In the genomic region with DNA sequence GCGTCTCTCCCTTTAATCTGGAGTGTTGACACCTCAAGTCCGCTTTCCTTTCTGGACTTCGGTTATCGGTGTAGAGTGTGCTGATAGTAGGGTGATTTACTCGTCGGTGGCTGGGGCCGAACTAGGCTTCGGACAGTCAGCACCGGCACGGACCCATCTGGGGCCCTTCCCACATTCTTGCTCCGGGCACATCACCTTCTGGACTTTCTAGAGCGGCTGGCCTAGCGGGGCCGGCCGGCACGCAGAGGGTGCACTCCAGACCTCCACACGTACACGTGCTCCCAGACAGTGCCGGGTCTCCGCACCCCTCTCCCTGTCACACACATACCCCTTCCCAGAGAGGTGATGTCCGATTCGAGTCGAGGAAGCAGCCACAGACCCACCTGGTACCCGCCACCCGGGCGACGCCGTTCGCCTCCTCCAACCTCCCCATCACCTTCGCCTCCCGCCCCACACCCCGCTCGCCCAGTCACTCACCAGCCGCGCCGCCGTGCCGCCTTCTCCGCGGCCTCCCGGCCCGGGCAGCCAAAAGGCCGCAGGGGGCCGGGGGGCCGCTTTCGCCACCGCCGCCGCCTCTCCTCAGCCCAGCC, we compare ENCODE assay signal across 8 mouse cellular contexts. TPM values are rescaled to one million over a fixed set of nuclear protein-coding genes. Genes with fewer than 3 reads are reported as not detected.
A peak's percentile ranks its signal among the peaks of the same experiment; 100 is the strongest.
DNase-seq lines count a peak whose midpoint lies in the region; ATAC-seq and TF ChIP-seq lines count a peak whose summit lies in the region.

No protein-coding gene starts in this region.

- H3K79me2 ChIP-seq in CH12.LX (replicated peaks; ENCODE audit: control insufficient read depth, extremely low read depth, insufficient read depth, poor library complexity, severe bottlenecking) = peaks cover 33% of the 10 kb centered on the region

- dilution Hi-C loops in CH12.LX (cut with MboI; ENCODE audit: extremely low pct_ligation_motif_present, extremely low pct_unique_long_range_greater_than_20kb, low sequenced_read_pairs) = no loop called here

- no peak for TF ChIP-seq EP300 in CH12.LX (IDR thresholded peaks at IDR 0.05; ENCODE audit: low read length)
- no peak for TF ChIP-seq EP300 in lung, postnatal 0 days (IDR thresholded peaks at IDR 0.05)

- peak overlapping the region; percentile 93 for H3K9ac ChIP-seq in CH12.LX (ENCODE audit: insufficient read depth, low read depth)
- H3K9ac ChIP-seq in lung, postnatal 0 days (replicated peaks; ENCODE audit: low read depth) = peak overlapping the region; percentile 93

- under 1% methylated on average over 49 of the region's 49 CpGs for WGBS in forebrain, embryonic 10.5 days
- WGBS in lung, postnatal 0 days = under 1% methylated on average over 34 of the region's 49 CpGs

- TF ChIP-seq RAD21 in CH12.LX (IDR thresholded peaks at IDR 0.05; ENCODE audit: low read depth, low read length) = no peak

- peak overlapping the region; percentile 40 for H3K4me2 ChIP-seq in CH12.LX (ENCODE audit: insufficient read depth, low read depth, poor library complexity, severe bottlenecking)
- H3K4me2 ChIP-seq in lung, postnatal 0 days (replicated peaks; ENCODE audit: low read depth, low read length) = peak overlapping the region; percentile 86

- no peak for TF ChIP-seq POLR2A in CH12.LX (IDR thresholded peaks at IDR 0.05; ENCODE audit: low read depth, low read length)

- 0 out of 2 replicates have a peak overlapping the region, but pooled peaks have one; percentile 5 for H3K27ac ChIP-seq in CH12.LX (ENCODE audit: insufficient read depth, low read depth)
- peak overlapping the region; percentile 96 for H3K27ac ChIP-seq in forebrain, embryonic 10.5 days
- H3K27ac ChIP-seq in lung, postnatal 0 days (ENCODE audit: low read length) = peak overlapping the region; percentile 95

- peak; percentile 32 for ATAC-seq in lung, postnatal 0 days

- peak overlapping the region; percentile 78 to 94 (median 82) for H3K4me3 ChIP-seq in CH12.LX (replicated peaks in 1 of 3; ENCODE audit: low read depth in 2 of 3, low read length in 2 of 3, poor library complexity in 1 of 3)
- peak overlapping the region; percentile 95 for H3K4me3 ChIP-seq in forebrain, embryonic 10.5 days
- H3K4me3 ChIP-seq in lung, postnatal 0 days (ENCODE audit: low read depth, low read length) = peak overlapping the region; percentile 98

- intact Hi-C loops in heart, postnatal 14 days (cut with DNase I) = no loop called here

- TF ChIP-seq CTCF in CH12.LX (conservative IDR thresholded peaks at IDR 0.05 in 1 of 2, IDR thresholded peaks at IDR 0.05 in 1 of 2; ENCODE audit: low read depth in 2 of 2, low read length in 2 of 2) = no peak
- no peak for TF ChIP-seq CTCF in lung, postnatal 0 days (IDR thresholded peaks at IDR 0.05)

- H3K9me3 ChIP-seq in CH12.LX (replicated peaks; ENCODE audit: low read length) = no peaks in the 10 kb centered on the region
- peaks cover 3% of the 10 kb centered on the region; the same call in 1 of the 2 replicates for H3K9me3 ChIP-seq in forebrain, embryonic 10.5 days
- H3K9me3 ChIP-seq in lung, postnatal 0 days (ENCODE audit: low read length) = no peaks in the 10 kb centered on the region

- in situ Hi-C loops in CH12.LX (cut with MboI; ENCODE audit: low pct_ligation_motif_present, low pct_unique_long_range_greater_than_20kb, low sequenced_read_pairs) = loop anchor here (25.0 kb wide), 1 partner anchor 674 kb away; no protein-coding TSS in a partner anchor

- H3K27me3 ChIP-seq in CH12.LX (replicated peaks) = no peaks in the 10 kb centered on the region
- H3K27me3 ChIP-seq in forebrain, embryonic 10.5 days (ENCODE audit: poor library complexity, severe bottlenecking) = peaks cover 13% of the 10 kb centered on the region
- H3K27me3 ChIP-seq in lung, postnatal 0 days (replicated peaks; ENCODE audit: insufficient read depth, low read length) = no peaks in the 10 kb centered on the region

- H3K4me1 ChIP-seq in CH12.LX (ENCODE audit: control insufficient read depth in 1 of 2, insufficient read depth in 2 of 2) = peaks cover 16 to 43% of the 10 kb centered on the region in 2 experiments
- peaks cover 30% of the 10 kb centered on the region for H3K4me1 ChIP-seq in forebrain, embryonic 10.5 days
- peaks cover 2% of the 10 kb centered on the region; the same call in 1 of the 2 replicates for H3K4me1 ChIP-seq in lung, postnatal 0 days (ENCODE audit: insufficient read depth, low read depth, low read length)

- peak; percentile 19 for DNase-seq in CH12.LX (ENCODE audit: extremely low read depth)
- peak; percentile 30 for DNase-seq in brain, adult 2 months (ENCODE audit: low read depth, low spot score)
- peak; percentile 44 for DNase-seq in forebrain, embryonic 10.5 days (ENCODE audit: extremely low spot score, low spot score)
- DNase-seq in heart, postnatal 14 days = peak; percentile 45 to 46
- peak; percentile 45 to 68 for DNase-seq in kidney, postnatal 4 days
- DNase-seq in lung, postnatal 0 days (ENCODE audit: low spot score) = peak; percentile 46
- DNase-seq in retina, postnatal 1 day = peak; percentile 55
- peak; percentile 48 for DNase-seq in urinary bladder, adult 2 months (ENCODE audit: low spot score)

- peaks cover 0 to 32% of the 10 kb centered on the region in 2 experiments for H3K36me3 ChIP-seq in CH12.LX (replicated peaks in 1 of 2; ENCODE audit: control insufficient read depth in 1 of 2, insufficient read depth in 1 of 2, low read length in 1 of 2)
- H3K36me3 ChIP-seq in forebrain, embryonic 10.5 days (replicated peaks) = peaks cover 40% of the 10 kb centered on the region
- H3K36me3 ChIP-seq in lung, postnatal 0 days (ENCODE audit: insufficient read depth, low read length) = no peaks in the 10 kb centered on the region

TF ChIP-seq in CH12.LX, 34 proteins besides CTCF, POLR2A, EP300 and RAD21:
- no peak for TF ChIP-seq ZNF384 (IDR thresholded peaks at IDR 0.05; ENCODE audit: low read depth, low read length)
- no peak for TF ChIP-seq PAX5 (IDR thresholded peaks at IDR 0.05; ENCODE audit: low read length)
- no peak for TF ChIP-seq GABPA (IDR thresholded peaks at IDR 0.05; ENCODE audit: insufficient replicate concordance, low read depth, low read length)
- TF ChIP-seq TCF12 (IDR thresholded peaks at IDR 0.05; ENCODE audit: low read depth, low read length) = no peak
- TF ChIP-seq RCOR1 (conservative IDR thresholded peaks at IDR 0.05; ENCODE audit: low read depth, low read length) = no peak
- TF ChIP-seq USF1 (IDR thresholded peaks at IDR 0.05; ENCODE audit: low read depth, low read length) = no peak
- peak; percentile 31; the same call in 1 of the 2 replicates for TF ChIP-seq BHLHE40 (IDR thresholded peaks at IDR 0.05; ENCODE audit: low read depth, low read length)
- no peak for TF ChIP-seq ELF1 (IDR thresholded peaks at IDR 0.05; ENCODE audit: low read depth, low read length)
- TF ChIP-seq SIN3A (IDR thresholded peaks at IDR 0.05; ENCODE audit: low read length) = peak; percentile 29; the same call in 1 of the 2 replicates
- TF ChIP-seq ETS1 (conservative IDR thresholded peaks at IDR 0.05; ENCODE audit: low read depth, low read length) = no peak
- TF ChIP-seq JUN (IDR thresholded peaks at IDR 0.05; ENCODE audit: insufficient read depth, low read depth, low read length) = no peak
- TF ChIP-seq ZC3H11A (IDR thresholded peaks at IDR 0.05; ENCODE audit: low read depth, low read length) = no peak
- TF ChIP-seq MAFK (IDR thresholded peaks at IDR 0.05; ENCODE audit: insufficient replicate concordance, low read length) = no peak
- TF ChIP-seq MAZ (IDR thresholded peaks at IDR 0.05; ENCODE audit: low read depth, low read length) = no peak
- no peak for TF ChIP-seq MEF2A (IDR thresholded peaks at IDR 0.05; ENCODE audit: borderline replicate concordance, low read depth, low read length)
- no peak for TF ChIP-seq TBP (conservative IDR thresholded peaks at IDR 0.05; ENCODE audit: low read depth, low read length)
- TF ChIP-seq KAT2A (IDR thresholded peaks at IDR 0.05; ENCODE audit: insufficient replicate concordance, low read length) = no peak
- TF ChIP-seq CHD2 (IDR thresholded peaks at IDR 0.05; ENCODE audit: low read length) = no peak
- TF ChIP-seq HCFC1 (IDR thresholded peaks at IDR 0.05; ENCODE audit: low read depth, low read length) = no peak
- TF ChIP-seq CHD1 (IDR thresholded peaks at IDR 0.05; ENCODE audit: low read depth, low read length) = no peak
- no peak for TF ChIP-seq JUND (conservative IDR thresholded peaks at IDR 0.05; ENCODE audit: low read depth, low read length)
- no peak for TF ChIP-seq NRF1 (IDR thresholded peaks at IDR 0.05; ENCODE audit: low read depth, low read length)
- no peak for TF ChIP-seq SMC3 (IDR thresholded peaks at IDR 0.05; ENCODE audit: low read depth, low read length)
- TF ChIP-seq ZKSCAN1 (IDR thresholded peaks at IDR 0.05; ENCODE audit: borderline replicate concordance, low read depth, low read length) = no peak
- no peak for TF ChIP-seq USF2 (conservative IDR thresholded peaks at IDR 0.05; ENCODE audit: low read depth, low read length)
- no peak for TF ChIP-seq ZMIZ1 (IDR thresholded peaks at IDR 0.05; ENCODE audit: low read depth, low read length)
- peak; percentile 47; the same call in 1 of the 2 replicates for TF ChIP-seq MXI1 (IDR thresholded peaks at IDR 0.05; ENCODE audit: low read depth, low read length)
- no peak for TF ChIP-seq UBTF (IDR thresholded peaks at IDR 0.05; ENCODE audit: low read depth, low read length)
- no peak for TF ChIP-seq NELFE (IDR thresholded peaks at IDR 0.05; ENCODE audit: low read depth, low read length)
- TF ChIP-seq MYC (IDR thresholded peaks at IDR 0.05; ENCODE audit: low read depth, low read length) = 0 out of 2 replicates have a peak, but pooled peaks have one; percentile 25
- TF ChIP-seq MAX (IDR thresholded peaks at IDR 0.05; ENCODE audit: low read length) = peak; percentile 43; the same call in 1 of the 2 replicates
- no peak for TF ChIP-seq POLR2AphosphoS2 (IDR thresholded peaks at IDR 0.05; ENCODE audit: low read depth, low read length)
- no peak for TF ChIP-seq IRF4 (IDR thresholded peaks at IDR 0.05; ENCODE audit: low read depth, low read length)
- TF ChIP-seq E2F4 (IDR thresholded peaks at IDR 0.05; ENCODE audit: insufficient replicate concordance, low read depth, low read length) = no peak
TF ChIP-seq in CH12.LX: peak in this region for 5.

RNA-seq across cellular contexts. Expression of gene Atp13a3, which starts 17.8 kb away (rescaled TPM):
- total RNA-seq in CH12.LX (2012; rRNA removed) (49.9 and 59.9 TPM in 2 replicates), CH12.LX (2014; rRNA removed) (46.7 and 46.9 TPM in 2 replicates)
- polyA plus RNA-seq in CH12.LX (2012; ENCODE audit: insufficient read length, low read depth) = 59.1 and 73.0 TPM in 2 replicates
- polyA plus RNA-seq in forebrain, embryonic 10.5 days (2016; fragmentation: Nextera tagmentation; extraction: Ambion mirVana) = 9.9 and 10.5 TPM in 2 replicates
- total RNA-seq in heart, postnatal 14 days (2021) = 10 to 100 TPM; 60.8 to 66.6 TPM
- 18.9 and 19.3 TPM in 2 replicates for polyA plus RNA-seq in lung, postnatal 0 days (2015; fragmentation: Nextera tagmentation; extraction: Ambion mirVana)
- polyA plus RNA-seq in urinary bladder, adult 2 months (2012; rRNA removed) = 42.8 and 45.2 TPM in 2 replicates

Comparison
In these comparisons a context has a peak if more than half of its experiments do, and no peak if none do; other contexts are left out.
1. Peak in every context shown above with its lines: DNase-seq, ATAC-seq, H3K4me3 ChIP-seq and H3K27ac ChIP-seq.
2. H3K27ac ChIP-seq: peak in every context shown above with its lines; median percentile 96 in forebrain, embryonic 10.5 days; 95 in lung, postnatal 0 days; 5 in CH12.LX.